Mouse (Mus musculus) splenic B cell, adult 2 months (primary cell): ENCODE results near the gene Pih1d2.
"Not testable (repeated sequence)": the region's sequence is repeated elsewhere in the genome, so short reads cannot be mapped to it uniquely, and the experiment has no call there.

Source experiments
- DNase-seq: peaks from one replicate; pipeline ENCODE4 v3.0.0-alpha.2; 2011; ENCODE audit warnings: low read depth, low spot score
- H3K27me3 ChIP-seq: 2 replicates; pipeline ENCODE4 v1.6.1; 2012; ENCODE audit warnings: mild to moderate bottlenecking, low read length, moderate library complexity, mixed read lengths; ENCODE audit not compliant: control insufficient read depth, poor library complexity, insufficient read depth, severe bottlenecking
- H3K36me3 ChIP-seq: 2 replicates; pipeline ENCODE4 v1.6.1; 2012; ENCODE audit warnings: mild to moderate bottlenecking, low read length, moderate library complexity, mixed read lengths; ENCODE audit not compliant: control insufficient read depth, poor library complexity, insufficient read depth, severe bottlenecking

Gene Pih1d2

DNA sequence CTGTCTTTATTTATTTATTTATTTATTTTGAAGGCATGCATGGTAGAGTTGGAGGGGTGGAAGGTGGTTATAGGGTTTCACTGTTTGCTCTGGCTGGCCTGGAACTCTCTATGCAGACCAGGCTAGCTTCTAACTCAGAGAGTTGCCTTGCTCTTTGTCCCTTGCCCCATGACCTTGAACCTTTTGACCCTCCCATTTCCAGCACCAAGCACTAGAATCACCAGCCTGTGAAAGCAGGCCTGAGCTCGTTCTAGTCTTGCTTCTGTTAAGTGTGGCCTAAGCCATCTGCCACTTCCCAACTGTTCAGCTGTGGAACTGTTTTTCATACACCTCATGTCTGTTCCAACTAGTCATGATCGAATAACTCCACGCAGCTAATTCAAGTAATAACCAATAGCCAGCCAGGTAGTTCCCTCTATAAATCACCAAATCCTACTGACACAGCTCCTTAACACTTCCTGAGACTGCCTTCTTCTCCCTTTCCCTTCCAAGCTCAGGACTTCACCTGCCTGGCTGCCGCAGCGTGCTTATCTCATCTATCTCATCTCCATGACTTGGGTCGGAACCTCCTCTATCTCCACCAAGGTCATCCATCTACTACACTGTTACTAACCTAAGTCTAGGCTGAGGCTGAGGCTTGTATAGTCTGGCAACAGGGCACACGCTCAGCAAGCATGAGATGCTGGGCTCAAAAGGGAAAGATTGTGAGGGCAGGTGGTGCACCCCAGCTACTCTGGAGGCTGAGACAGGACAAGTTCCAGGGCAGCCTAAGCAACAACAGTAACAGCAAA lies 14.9 kb upstream of the Pih1d2 start:
- Histone ChIP-seq H3K36me3 (peaks cover 5% of the 10 kb centered on the region), H3K27me3 (no peaks in the 10 kb centered on the region)
- DNase-seq = no peak

DNA sequence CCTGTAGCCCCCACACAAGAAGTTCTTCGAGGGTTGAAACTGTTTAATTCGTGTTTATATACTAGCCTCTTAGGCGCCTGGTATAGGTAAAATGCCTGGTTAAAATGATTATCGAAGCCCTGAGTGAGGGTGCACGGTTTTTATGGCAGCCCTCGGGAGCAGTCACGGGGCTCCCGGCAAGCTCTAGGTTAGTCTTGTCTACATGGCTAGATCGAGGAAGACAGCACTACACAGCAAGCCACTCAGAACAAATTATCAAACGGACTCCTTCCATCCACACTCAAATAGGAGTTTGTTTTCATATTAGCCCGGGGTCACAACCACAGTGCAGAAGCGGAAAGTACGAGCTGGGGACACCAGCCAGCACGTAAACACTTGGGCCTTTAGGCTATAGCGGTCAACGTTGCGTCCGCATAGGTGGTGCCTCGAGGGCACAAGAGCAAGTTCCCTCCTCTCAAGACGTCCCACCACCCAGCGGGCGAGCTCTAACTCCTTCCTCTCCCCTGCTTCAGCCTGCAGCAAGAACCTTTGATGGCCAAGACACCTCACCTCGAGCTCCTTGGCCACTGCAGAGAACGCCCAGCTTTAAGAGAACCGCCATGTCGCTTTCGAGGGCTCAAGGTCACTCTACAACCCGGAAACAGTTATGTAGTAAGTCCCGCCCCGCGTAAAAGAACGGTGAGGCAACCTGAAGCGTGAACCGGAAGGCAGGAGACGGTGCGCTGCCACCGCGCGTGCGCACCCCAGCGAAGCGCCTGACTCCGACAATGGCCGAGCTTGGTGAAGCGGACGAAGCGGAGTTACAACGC lies 13.7 kb upstream of the Pih1d2 start, which contains the start of the genes Sdhd and Timm8b:
Gene Sdhd, minus strand, starts transcription at position 624 of the 809 bp plus-strand sequence.
Gene Timm8b, plus strand, starts transcription at position 722 of the 809 bp plus-strand sequence.
- peaks cover 5% of the 10 kb centered on the region for H3K36me3 ChIP-seq
- DNase-seq = peak; percentile 97

GRCm38 (mm10) chr9:50603998-50604324 lies 13.2 kb upstream of the Pih1d2 start:
- no peak for DNase-seq

More for the DNA sequence above, 13.7 kb upstream of the Pih1d2 start, which contains the start of the genes Sdhd and Timm8b:
- no peaks in the 10 kb centered on the region for H3K27me3 ChIP-seq

DNA sequence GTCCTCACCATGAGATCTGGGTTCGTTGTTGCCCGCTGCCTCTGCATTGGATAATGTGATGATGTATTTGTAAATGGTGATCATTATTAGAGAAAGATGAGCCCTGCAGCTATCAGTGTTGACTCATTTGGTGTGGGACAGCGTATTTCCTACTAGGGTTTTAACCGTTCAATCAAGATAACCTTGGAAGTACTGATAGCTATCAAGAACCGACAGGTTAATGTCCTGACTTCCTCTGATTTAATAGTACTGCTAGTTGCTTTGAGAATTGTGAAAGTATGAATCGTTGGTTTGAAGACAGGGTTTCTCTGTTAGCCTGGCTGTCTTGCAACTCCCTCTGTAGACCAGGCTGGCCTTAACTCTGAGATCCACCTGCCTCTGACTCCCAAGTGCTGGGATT lies 12.8 kb upstream of the Pih1d2 start:
- DNase-seq = no peak
- Histone ChIP-seq H3K27me3 (no peaks in the 10 kb centered on the region), H3K36me3 (peaks cover 4% of the 10 kb centered on the region; the same call in 1 of the 2 replicates)

More at GRCm38 (mm10) chr9:50603998-50604324, 13.2 kb upstream of the Pih1d2 start:
- no peaks in the 10 kb centered on the region for H3K27me3 ChIP-seq
- peaks cover 4% of the 10 kb centered on the region; the same call in 1 of the 2 replicates for H3K36me3 ChIP-seq

DNA sequence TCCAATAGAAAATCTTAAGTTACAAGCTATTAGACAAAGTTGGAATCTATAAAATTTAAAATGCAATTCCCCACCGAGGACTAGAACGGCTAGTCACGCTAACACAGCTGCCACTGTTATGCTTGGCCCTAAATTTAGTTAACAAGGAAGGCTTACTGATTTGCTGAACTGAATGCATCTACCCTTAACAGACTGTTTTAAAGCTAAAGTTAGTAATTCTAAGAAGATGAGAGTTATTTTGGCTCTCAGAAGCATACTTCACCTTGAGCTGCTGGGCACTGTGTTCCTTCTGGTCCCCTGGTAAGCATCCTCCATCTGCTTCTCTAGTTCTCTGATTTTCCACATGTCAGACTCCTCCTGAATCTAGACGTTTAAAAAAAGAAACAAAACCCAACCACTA lies 5.0 kb upstream of the Pih1d2 start:
- peaks cover 6% of the 10 kb centered on the region; the same call in 1 of the 2 replicates for H3K36me3 ChIP-seq
- H3K27me3 ChIP-seq = no peaks in the 10 kb centered on the region
- no peak for DNase-seq

GRCm38 (mm10) chr9:50616161-50616560 lies 960 bp upstream of the Pih1d2 start:
- Histone ChIP-seq H3K27me3 (no peaks in the 10 kb centered on the region), H3K36me3 (peaks cover 4% of the 10 kb centered on the region; the same call in 1 of the 2 replicates)
- no peak for DNase-seq

- Histone ChIP-seq H3K27me3 (no peaks in the 10 kb centered on the region), H3K36me3 (peaks cover 4% of the 10 kb centered on the region; the same call in 1 of the 2 replicates)
- DNase-seq = no peak
Observed at GRCm38 (mm10) chr9:50617794-50618330, 741 bp downstream of the Pih1d2 start.

- not testable (repeated sequence) for DNase-seq, H3K36me3 ChIP-seq, H3K27me3 ChIP-seq
Observed at GRCm38 (mm10) chr9:50630903-50631302, 13.8 kb downstream of the Pih1d2 start.

DNA sequence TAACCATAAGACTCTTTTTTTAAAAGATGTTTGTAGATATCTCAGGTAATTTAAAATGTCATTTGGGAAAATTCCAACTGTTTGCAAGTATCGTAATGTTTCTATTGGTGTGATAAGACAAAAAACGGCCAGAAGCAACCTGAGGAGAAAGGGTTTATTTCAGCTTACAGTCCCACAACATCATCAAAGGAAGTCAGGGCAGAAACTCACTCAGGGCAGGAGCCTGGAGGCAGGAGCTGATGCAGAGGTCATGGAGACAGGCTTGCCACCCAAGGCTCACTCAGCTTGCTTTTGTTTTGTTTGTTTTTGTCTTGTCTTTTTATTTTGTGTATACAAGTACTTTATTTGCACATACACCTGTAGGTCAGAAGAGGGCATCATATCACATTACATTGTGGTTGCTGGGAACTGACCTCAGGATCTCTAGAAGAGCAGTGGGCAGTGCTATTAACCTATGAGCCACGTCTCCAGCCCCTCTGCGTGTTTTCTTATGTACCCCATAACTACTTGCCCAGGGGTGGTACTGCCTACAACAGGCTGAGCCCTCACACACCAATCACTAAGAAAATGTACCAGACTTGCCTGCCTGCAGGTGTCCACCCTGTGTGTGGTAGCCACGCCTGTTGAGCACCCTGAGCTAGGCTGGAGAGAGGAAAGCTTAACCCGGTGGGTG lies 15.0 kb downstream of the Pih1d2 start:
- H3K27me3 ChIP-seq = no peaks in the 10 kb centered on the region
- H3K36me3 ChIP-seq = peaks cover 2% of the 10 kb centered on the region; the same call in 1 of the 2 replicates
- no peak for DNase-seq

- H3K36me3 ChIP-seq = peaks cover 3% of the 10 kb centered on the region; the same call in 1 of the 2 replicates
- peak; percentile 47 for DNase-seq
- H3K27me3 ChIP-seq = no peaks in the 10 kb centered on the region
Observed at GRCm38 (mm10) chr9:50633059-50633458, 15.9 kb downstream of the Pih1d2 start.

DNA sequence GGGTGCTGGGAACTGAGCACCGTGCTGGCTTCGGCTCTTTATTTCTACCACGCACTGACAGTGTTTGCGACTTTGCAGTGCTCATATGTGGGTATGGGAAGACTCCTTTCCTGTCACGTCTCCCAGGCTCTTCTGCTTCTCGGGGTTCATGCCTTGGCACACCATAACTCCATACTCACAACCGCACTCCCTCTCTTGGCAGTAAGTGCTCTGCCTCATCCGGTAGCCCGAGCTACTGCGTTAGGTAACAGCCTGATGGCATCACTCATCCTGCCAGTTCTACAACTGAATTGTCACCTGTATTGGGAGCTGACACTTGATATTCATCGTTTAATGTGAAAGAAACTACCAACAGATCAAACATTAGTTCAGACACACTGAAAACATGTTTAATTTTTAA lies 17.1 kb downstream of the Pih1d2 start:
- Histone ChIP-seq H3K36me3 (peaks cover 3% of the 10 kb centered on the region), H3K27me3 (no peaks in the 10 kb centered on the region)
- DNase-seq = no peak

DNA sequence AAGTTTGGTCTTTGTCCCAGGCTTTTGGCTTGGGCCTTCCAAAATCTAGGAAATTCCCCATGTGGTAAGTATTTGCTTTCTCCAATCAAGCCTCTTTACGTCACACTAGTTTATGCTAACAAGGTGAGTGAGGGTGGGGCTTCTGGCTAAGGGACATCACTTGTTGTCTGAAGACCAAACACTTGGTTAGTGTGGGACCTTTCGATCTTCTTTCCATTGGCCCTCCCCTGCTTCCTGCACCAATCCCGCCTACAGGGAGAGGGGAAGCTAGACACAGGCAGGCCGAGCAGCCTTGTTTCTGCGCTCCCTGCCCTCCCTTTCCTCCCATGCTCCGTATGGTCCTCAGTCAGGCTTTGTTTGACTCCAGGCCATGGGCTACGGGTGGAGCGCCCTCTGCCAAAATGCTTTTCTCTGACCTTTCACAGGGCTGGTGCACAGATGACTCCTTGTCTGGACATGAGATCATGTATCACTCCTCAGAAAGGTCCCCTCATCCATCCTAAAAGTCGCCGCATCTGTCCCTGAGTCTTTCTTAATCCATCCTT lies 29.8 kb downstream of the Pih1d2 start:
- Histone ChIP-seq H3K27me3 (no peaks in the 10 kb centered on the region), H3K36me3 (no peaks in the 10 kb centered on the region; the same call in none of the 2 replicates)
- DNase-seq = no peak

- Histone ChIP-seq H3K36me3 (peaks cover 1% of the 10 kb centered on the region), H3K27me3 (no peaks in the 10 kb centered on the region)
- DNase-seq = no peak
Observed at GRCm38 (mm10) chr9:50650503-50650902, 33.4 kb downstream of the Pih1d2 start.

GRCm38 (mm10) chr9:50658391-50658790 lies 41.3 kb downstream of the Pih1d2 start:
- Histone ChIP-seq H3K36me3 (no peaks in the 10 kb centered on the region; the same call in 1 of the 2 replicates), H3K27me3 (no peaks in the 10 kb centered on the region)
- peak; percentile 9 for DNase-seq
